Mouse (Mus musculus): ENCODE measurements at regions not wholly inside any gene's neighbourhood (a gene's known extent, or its start where the extent isn't known, plus 50 kb on each side); places are given as distances from the start of the nearest gene placed in this dataset.

- peak; percentile 19 for DNase-seq
Measured at GRCm38 (mm10) chr13:91370441-91370840, 89.6 kb upstream of the Ssbp2 start.

- peak; percentile 93 for DNase-seq
Measured at GRCm38 (mm10) chr13:91370886-91371595, 89.0 kb upstream of the Ssbp2 start.

DNA sequence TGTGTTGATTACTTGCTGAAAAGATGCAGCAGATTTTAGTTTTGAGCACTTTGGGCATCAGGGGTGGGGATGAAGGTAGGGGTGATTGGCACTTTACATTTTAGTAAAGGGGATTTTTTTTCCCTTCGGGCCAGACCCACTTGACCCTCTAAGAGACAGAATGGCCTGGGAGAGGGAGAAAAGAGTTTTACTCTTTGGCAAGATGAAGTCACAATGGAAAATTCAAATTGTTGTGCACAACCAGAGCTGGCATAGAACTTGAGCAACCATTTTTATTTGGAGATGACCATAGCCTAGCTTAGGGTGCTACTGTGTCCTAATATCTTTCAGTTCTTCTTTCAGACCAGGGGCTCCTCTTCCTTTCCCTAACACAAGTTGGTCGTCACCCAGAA, 88.5 kb upstream of the Ssbp2 start:
- no peak for DNase-seq

GRCm38 (mm10) chr13:91372130-91372875, 87.8 kb upstream of the Ssbp2 start:
- DNase-seq, result peak; percentile 23

GRCm38 (mm10) chr13:91374141-91374540, 85.9 kb upstream of the Ssbp2 start:
- no peak for DNase-seq

DNA sequence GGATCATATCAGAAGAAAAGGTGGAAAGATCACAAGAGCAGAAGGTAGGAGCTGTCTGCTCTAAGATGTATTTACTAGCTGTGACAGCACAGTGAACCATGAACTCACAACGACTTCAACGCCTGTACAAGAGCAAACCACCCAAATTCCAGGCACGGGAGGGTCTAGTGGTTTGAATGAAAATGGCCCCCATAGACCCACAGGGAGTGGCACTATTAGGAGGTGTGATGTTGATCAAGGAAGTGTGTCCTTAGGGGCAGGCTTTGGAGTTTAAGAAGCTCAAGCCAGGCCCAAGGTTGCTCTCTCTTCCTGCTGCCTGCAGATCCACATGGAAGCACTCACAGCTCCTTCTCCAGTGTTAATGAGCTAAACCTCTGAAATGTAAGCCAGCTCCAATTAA, 83.5 kb upstream of the Ssbp2 start:
- DNase-seq, result no peak

- DNase-seq, result no peak
Measured at GRCm38 (mm10) chr13:91377428-91377827, 82.7 kb upstream of the Ssbp2 start.

DNA sequence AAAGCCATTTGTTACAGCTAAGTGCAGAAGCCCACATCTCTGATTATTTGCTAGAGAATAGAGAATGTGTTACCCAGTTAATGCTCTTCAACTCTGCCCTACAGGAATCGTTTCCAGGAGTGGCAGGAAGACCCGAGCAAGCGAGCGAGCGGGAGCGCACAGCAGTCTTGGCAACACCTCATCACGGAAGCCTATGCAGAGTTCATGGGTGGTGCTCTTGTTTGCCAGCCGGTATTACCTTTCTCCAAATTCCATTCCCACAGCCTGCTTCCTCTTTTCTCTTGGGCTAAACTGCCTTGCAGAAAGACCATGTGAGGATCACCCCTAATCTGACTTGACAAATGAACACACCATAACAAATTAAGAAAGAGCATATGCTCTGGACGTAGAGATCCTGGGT, 82.1 kb upstream of the Ssbp2 start:
- no peak for DNase-seq

- no peak for DNase-seq
Measured at GRCm38 (mm10) chr13:91385393-91385792, 74.7 kb upstream of the Ssbp2 start.

- DNase-seq, result peak; percentile 26
Measured at GRCm38 (mm10) chr13:91387913-91388312, 72.2 kb upstream of the Ssbp2 start.

DNA sequence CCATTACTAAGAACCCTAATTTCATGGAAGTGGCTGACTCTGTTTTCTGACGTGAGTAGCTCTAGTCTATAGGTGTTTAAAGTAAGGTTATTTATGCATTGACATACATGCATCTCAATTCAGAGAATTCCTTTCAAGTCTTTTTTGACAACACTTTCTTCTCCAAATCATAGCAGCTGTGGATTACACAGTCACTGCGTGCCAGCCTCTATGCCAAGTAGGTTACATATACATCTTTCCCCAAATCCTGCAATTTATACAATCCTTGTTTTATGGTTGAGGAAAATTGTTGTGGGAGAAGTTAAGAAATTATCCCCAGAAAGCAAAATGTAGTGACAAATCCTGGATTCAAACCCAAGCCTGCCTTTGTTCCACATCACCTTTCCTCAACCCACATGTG, 56.5 kb upstream of the Ssbp2 start:
- DNase-seq, result no peak

DNA sequence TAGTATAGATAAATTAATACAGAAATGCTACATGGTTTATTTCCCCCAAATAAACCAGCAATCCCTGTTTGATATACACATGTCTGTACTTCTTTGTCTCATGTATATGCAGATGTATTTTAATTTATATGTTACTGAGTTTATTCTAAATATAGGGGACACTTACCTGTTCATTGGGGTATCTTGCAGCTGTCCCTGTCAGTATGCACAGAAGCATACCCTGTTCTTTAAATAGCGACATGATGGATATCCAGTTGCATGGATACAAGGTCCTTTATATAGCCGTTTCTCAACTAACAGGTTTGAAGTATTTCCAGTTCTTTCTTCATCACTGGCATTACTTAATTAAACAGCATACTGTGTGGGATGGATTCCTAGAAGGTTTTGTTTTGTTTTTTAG, 55.1 kb upstream of the Ssbp2 start:
- DNase-seq, result no peak

- DNase-seq, result no peak
Measured at GRCm38 (mm10) chr13:91410116-91410515, 50.0 kb upstream of the Ssbp2 start.
